Mouse (Mus musculus) 416B (cell line): Measurements from ENCODE around the gene Ttll11.

Experiments used
- DNase-seq: peaks from one replicate; pipeline ENCODE4 v3.0.0; 2011; ENCODE audit warnings: low read depth

Gene Ttll11

GRCm38 (mm10) chr2:35767834-35768537 is 211.7 kb downstream of the Ttll11 start:
- peak; percentile 65 for DNase-seq

- no peak for DNase-seq
These were observed 215.4 kb downstream of the Ttll11 start for GRCm38 (mm10) chr2:35764328-35764727.

- DNase-seq, result no peak
These were observed 215.9 kb downstream of the Ttll11 start for GRCm38 (mm10) chr2:35763818-35764217.

- DNase-seq, result peak; percentile 28
These were observed 218.3 kb downstream of the Ttll11 start for GRCm38 (mm10) chr2:35761458-35761857.

- DNase-seq, result no peak
These were observed 218.8 kb downstream of the Ttll11 start for GRCm38 (mm10) chr2:35760867-35761266.

GRCm38 (mm10) chr2:35760352-35760751 is 219.4 kb downstream of the Ttll11 start:
- DNase-seq, result no peak

GRCm38 (mm10) chr2:35756467-35756866 is 223.2 kb downstream of the Ttll11 start:
- DNase-seq, result no peak

- DNase-seq, result no peak
These were observed 227.8 kb downstream of the Ttll11 start for GRCm38 (mm10) chr2:35751781-35752505.

GRCm38 (mm10) chr2:35750533-35751141 is 229.1 kb downstream of the Ttll11 start:
- DNase-seq, result no peak

GRCm38 (mm10) chr2:35747371-35748035 is 232.2 kb downstream of the Ttll11 start:
- no peak for DNase-seq

- no peak for DNase-seq
These were observed 233.1 kb downstream of the Ttll11 start for GRCm38 (mm10) chr2:35746638-35747037.

- no peak for DNase-seq
These were observed 233.8 kb downstream of the Ttll11 start for GRCm38 (mm10) chr2:35745876-35746275.

- DNase-seq, result no peak
These were observed 240.0 kb downstream of the Ttll11 start for GRCm38 (mm10) chr2:35739669-35740254.

GRCm38 (mm10) chr2:35737467-35738027 is 242.2 kb downstream of the Ttll11 start:
- no peak for DNase-seq

GRCm38 (mm10) chr2:35736061-35736460 is 243.7 kb downstream of the Ttll11 start:
- no peak for DNase-seq

- peak; percentile 56 for DNase-seq
These were observed 244.7 kb downstream of the Ttll11 start for GRCm38 (mm10) chr2:35735001-35735400.

GRCm38 (mm10) chr2:35731671-35732449 is 247.9 kb downstream of the Ttll11 start:
- DNase-seq, result peak; percentile 89

GRCm38 (mm10) chr2:35729077-35730065 is 250.3 kb downstream of the Ttll11 start:
- DNase-seq, result peak; percentile 94

- peak; percentile 21 for DNase-seq
These were observed 251.1 kb downstream of the Ttll11 start for GRCm38 (mm10) chr2:35728633-35729032.

GRCm38 (mm10) chr2:35723691-35724090 is 256.0 kb downstream of the Ttll11 start:
- DNase-seq, result no peak
